Mouse (Mus musculus) MEL-GATA-1-ER (cell line): ENCODE results near the gene Atp10b.
"Not testable (repeated sequence)": the region's sequence is repeated elsewhere in the genome, so short reads cannot be mapped to it uniquely, and the experiment has no call there.

Experiments used
- DNase-seq: peaks from one replicate; pipeline ENCODE4 v3.0.0-alpha.2; 2012; ENCODE audit warnings: low read depth; ENCODE audit errors: extremely low read depth

Atp10b gene

GRCm38 (mm10) chr11:43149577-43149976, at the start of gene Atp10b:
Gene Atp10b, plus strand, starts transcription at chr11:43149877.
- DNase-seq: no peak

- DNase-seq: no peak
Observed at GRCm38 (mm10) chr11:43101357-43101756, 48.3 kb upstream of the Atp10b start.

- DNase-seq: no peak
Observed at GRCm38 (mm10) chr11:43125908-43126477, 23.7 kb upstream of the Atp10b start.

GRCm38 (mm10) chr11:43126573-43126972, 23.1 kb upstream of the Atp10b start:
- DNase-seq: not testable (repeated sequence)

GRCm38 (mm10) chr11:43141296-43141695, 8.4 kb upstream of the Atp10b start:
- DNase-seq: no peak

- DNase-seq: no peak
Observed at GRCm38 (mm10) chr11:43142811-43143210, 6.9 kb upstream of the Atp10b start.

GRCm38 (mm10) chr11:43144178-43144577, 5.5 kb upstream of the Atp10b start:
- no peak for DNase-seq

- not testable (repeated sequence) for DNase-seq
Observed at GRCm38 (mm10) chr11:43144882-43145281, 4.8 kb upstream of the Atp10b start.

GRCm38 (mm10) chr11:43147380-43147779, 2.3 kb upstream of the Atp10b start:
- DNase-seq: no peak

GRCm38 (mm10) chr11:43148341-43148740, 1.3 kb upstream of the Atp10b start:
- no peak for DNase-seq

- no peak for DNase-seq
Observed at GRCm38 (mm10) chr11:43155004-43155403, 5.3 kb downstream of the Atp10b start.

GRCm38 (mm10) chr11:43155417-43155816, 5.7 kb downstream of the Atp10b start:
- DNase-seq: no peak

- DNase-seq: no peak
Observed at GRCm38 (mm10) chr11:43158814-43159213, 9.1 kb downstream of the Atp10b start.

GRCm38 (mm10) chr11:43160188-43160942, 10.7 kb downstream of the Atp10b start:
- DNase-seq: no peak

- DNase-seq: no peak
Observed at GRCm38 (mm10) chr11:43170601-43171000, 20.9 kb downstream of the Atp10b start.

GRCm38 (mm10) chr11:43174359-43175116, 24.9 kb downstream of the Atp10b start:
- no peak for DNase-seq

GRCm38 (mm10) chr11:43182401-43182800, 32.7 kb downstream of the Atp10b start:
- DNase-seq: no peak

GRCm38 (mm10) chr11:43182816-43183215, 33.1 kb downstream of the Atp10b start:
- no peak for DNase-seq

- no peak for DNase-seq
Observed at GRCm38 (mm10) chr11:43183457-43183856, 33.8 kb downstream of the Atp10b start.

GRCm38 (mm10) chr11:43186291-43186690, 36.6 kb downstream of the Atp10b start:
- DNase-seq: no peak

- no peak for DNase-seq
Observed at GRCm38 (mm10) chr11:43189817-43190593, 40.3 kb downstream of the Atp10b start.
